10 mouse cellular contexts compared by ENCODE assay signal in the genomic region with DNA sequence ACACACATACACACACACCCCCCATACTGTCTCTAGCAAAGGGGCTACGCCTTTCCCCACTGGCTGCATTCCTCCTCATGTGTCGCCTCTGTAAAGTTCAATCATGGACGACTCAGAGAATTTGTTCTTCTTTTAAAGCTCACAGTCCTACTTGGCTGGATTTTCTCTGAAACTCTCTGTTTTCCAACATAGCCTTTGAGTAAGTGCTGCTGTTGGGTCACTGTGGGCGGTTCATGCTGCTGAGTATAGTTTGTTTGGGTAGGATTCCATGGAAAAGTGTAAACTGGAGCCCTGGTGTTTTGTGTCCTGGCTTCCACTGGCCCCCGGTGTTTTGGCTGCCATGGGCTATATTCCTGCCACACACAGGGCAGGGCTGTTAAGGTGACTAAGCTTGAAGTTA.
DNase-seq lines count a peak whose midpoint lies in the region; ATAC-seq lines count a peak whose summit lies in the region.
"Had no signal": no experiment of that assay in that cellular context is flagged by ENCODE, and none has a peak within 500 bp of the region (broad histone marks: within the 10 kb centered on the region; RNA-seq: fewer than 3 reads in every experiment).

No protein-coding gene starts in this region.

- ATAC-seq in hindbrain, embryonic 13.5 days (ENCODE audit: low FRiP score): no peak
- ATAC-seq in hindbrain, embryonic 11.5 days (ENCODE audit: low FRiP score): no peak
- no peak for ATAC-seq in midbrain, embryonic 12.5 days (ENCODE audit: low FRiP score, low read depth)
- no peak for ATAC-seq in midbrain, embryonic 11.5 days (ENCODE audit: low FRiP score)
- peak; percentile 11; the same call in 1 of the 2 replicates for ATAC-seq in limb, embryonic 15.5 days (ENCODE audit: insufficient number of reproducible peaks, low FRiP score, low TSS enrichment, low read depth)

- 83% methylated on average over 5 of the region's 5 CpGs for WGBS in hindbrain, embryonic 13.5 days
- 71% methylated on average over 5 of the region's 5 CpGs for WGBS in hindbrain, embryonic 11.5 days
- WGBS in midbrain, embryonic 12.5 days: 74% methylated on average over 5 of the region's 5 CpGs
- 76% methylated on average over 5 of the region's 5 CpGs for WGBS in midbrain, embryonic 11.5 days
- WGBS in limb, embryonic 15.5 days: 31% methylated on average over 5 of the region's 5 CpGs

- intact Hi-C loops in left cerebral cortex, postnatal 14 days (cut with DNase I): loop anchor here (10.0 kb wide), 1 partner anchor 158 kb away; the partner anchor contains the start of gene Farp1

- no peak overlapping the region for H3K4me2 ChIP-seq in hindbrain, embryonic 13.5 days
- no peak overlapping the region for H3K4me2 ChIP-seq in hindbrain, embryonic 11.5 days (replicated peaks; ENCODE audit: low read depth, low read length)
- H3K4me2 ChIP-seq in midbrain, embryonic 12.5 days (replicated peaks): no peak overlapping the region
- no peak overlapping the region for H3K4me2 ChIP-seq in midbrain, embryonic 11.5 days
- peak overlapping the region; percentile 12; the same call in 1 of the 2 replicates for H3K4me2 ChIP-seq in limb, embryonic 15.5 days
- H3K4me2 ChIP-seq: heart, embryonic 12.5 days had no signal

- peak overlapping the region; percentile 62; the same call in 1 of the 2 replicates for H3K27ac ChIP-seq in hindbrain, embryonic 13.5 days
- no peak overlapping the region for H3K27ac ChIP-seq in hindbrain, embryonic 11.5 days (ENCODE audit: low read depth, low read length)
- 0 out of 2 replicates have a peak overlapping the region, but pooled peaks have one; percentile 63 for H3K27ac ChIP-seq in midbrain, embryonic 12.5 days (replicated peaks)
- no peak overlapping the region for H3K27ac ChIP-seq in midbrain, embryonic 11.5 days (ENCODE audit: low read depth, low read length)
- H3K27ac ChIP-seq in limb, embryonic 15.5 days: peak overlapping the region; percentile 85

- peaks cover 4% of the 10 kb centered on the region; the same call in 1 of the 2 replicates for H3K9me3 ChIP-seq in hindbrain, embryonic 13.5 days
- H3K9me3 ChIP-seq in hindbrain, embryonic 11.5 days (ENCODE audit: control insufficient read depth, low read length): no peaks in the 10 kb centered on the region
- H3K9me3 ChIP-seq in midbrain, embryonic 12.5 days: peaks cover 8% of the 10 kb centered on the region; the same call in 1 of the 2 replicates
- peaks cover 4% of the 10 kb centered on the region; the same call in 1 of the 2 replicates for H3K9me3 ChIP-seq in midbrain, embryonic 11.5 days (ENCODE audit: control insufficient read depth, low read length)
- no peaks in the 10 kb centered on the region for H3K9me3 ChIP-seq in limb, embryonic 15.5 days

- 0 out of 2 replicates have a peak, but pooled peaks cover 2% of the 10 kb centered on the region for H3K36me3 ChIP-seq in hindbrain, embryonic 13.5 days
- H3K36me3 ChIP-seq in hindbrain, embryonic 11.5 days (ENCODE audit: control insufficient read depth, insufficient read depth, low read length): no peaks in the 10 kb centered on the region
- H3K36me3 ChIP-seq in midbrain, embryonic 12.5 days: no peaks in the 10 kb centered on the region
- H3K36me3 ChIP-seq in midbrain, embryonic 11.5 days (ENCODE audit: control insufficient read depth, insufficient read depth, low read length): no peaks in the 10 kb centered on the region
- peaks cover 5% of the 10 kb centered on the region; the same call in 1 of the 2 replicates for H3K36me3 ChIP-seq in limb, embryonic 15.5 days

- no peak overlapping the region for H3K4me3 ChIP-seq in hindbrain, embryonic 13.5 days
- H3K4me3 ChIP-seq in hindbrain, embryonic 11.5 days (ENCODE audit: low read depth, low read length): no peak overlapping the region
- no peak overlapping the region for H3K4me3 ChIP-seq in midbrain, embryonic 12.5 days
- no peak overlapping the region for H3K4me3 ChIP-seq in midbrain, embryonic 11.5 days (ENCODE audit: low read depth, low read length)
- no peak overlapping the region for H3K4me3 ChIP-seq in limb, embryonic 15.5 days
- H3K4me3 ChIP-seq: heart, embryonic 12.5 days had no signal

- no peak for DNase-seq in hindbrain, embryonic 11.5 days (ENCODE audit: low spot score)
- no peak for DNase-seq in midbrain, embryonic 11.5 days (ENCODE audit: low spot score, missing footprints)
- no peak for DNase-seq in urinary bladder, postnatal 14 days (ENCODE audit: low spot score)
- no peak for DNase-seq in left cerebral cortex, postnatal 14 days (ENCODE audit: low spot score in 2 of 2)
- DNase-seq in urinary bladder, adult 2 months (ENCODE audit: low spot score): no peak
- DNase-seq: adrenal gland, postnatal 10 days had no signal

- H3K4me1 ChIP-seq in hindbrain, embryonic 13.5 days (replicated peaks): peaks cover 12% of the 10 kb centered on the region
- H3K4me1 ChIP-seq in hindbrain, embryonic 11.5 days (replicated peaks; ENCODE audit: control insufficient read depth, insufficient read depth, low read length): no peaks in the 10 kb centered on the region
- H3K4me1 ChIP-seq in midbrain, embryonic 12.5 days: peaks cover 4% of the 10 kb centered on the region
- no peaks in the 10 kb centered on the region; the same call in 1 of the 2 replicates for H3K4me1 ChIP-seq in midbrain, embryonic 11.5 days (ENCODE audit: control insufficient read depth, insufficient read depth, low read length)
- H3K4me1 ChIP-seq in limb, embryonic 15.5 days: peaks cover 22% of the 10 kb centered on the region

- H3K9ac ChIP-seq in hindbrain, embryonic 13.5 days: no peak overlapping the region
- no peak overlapping the region for H3K9ac ChIP-seq in hindbrain, embryonic 11.5 days (ENCODE audit: low read depth, low read length)
- no peak overlapping the region for H3K9ac ChIP-seq in midbrain, embryonic 12.5 days (replicated peaks)
- H3K9ac ChIP-seq in midbrain, embryonic 11.5 days (ENCODE audit: low read length): no peak overlapping the region
- no peak overlapping the region for H3K9ac ChIP-seq in limb, embryonic 15.5 days
- H3K9ac ChIP-seq: heart, embryonic 12.5 days had no signal

- no peaks in the 10 kb centered on the region for H3K27me3 ChIP-seq in hindbrain, embryonic 13.5 days
- H3K27me3 ChIP-seq in hindbrain, embryonic 11.5 days (ENCODE audit: control insufficient read depth, insufficient read depth, low read length): no peaks in the 10 kb centered on the region
- no peaks in the 10 kb centered on the region for H3K27me3 ChIP-seq in midbrain, embryonic 12.5 days
- no peaks in the 10 kb centered on the region for H3K27me3 ChIP-seq in midbrain, embryonic 11.5 days (ENCODE audit: control insufficient read depth, insufficient read depth, low read length)
- no peaks in the 10 kb centered on the region for H3K27me3 ChIP-seq in limb, embryonic 15.5 days
- H3K27me3 ChIP-seq: heart, embryonic 12.5 days had no signal

Comparison
In these comparisons a context has a peak if more than half of its experiments do, and no peak if none do; other contexts are left out.
1. H3K27ac ChIP-seq: peak in hindbrain, embryonic 13.5 days (single experiment), midbrain, embryonic 12.5 days (single experiment) and limb, embryonic 15.5 days (single experiment); none in hindbrain, embryonic 11.5 days (single experiment) and midbrain, embryonic 11.5 days (single experiment).